Mouse (Mus musculus): ENCODE data around the gene Tfpi.
"Not testable (repeated sequence)": the region's sequence is repeated elsewhere in the genome, so short reads cannot be mapped to it uniquely, and the experiment has no call there.

DNA sequence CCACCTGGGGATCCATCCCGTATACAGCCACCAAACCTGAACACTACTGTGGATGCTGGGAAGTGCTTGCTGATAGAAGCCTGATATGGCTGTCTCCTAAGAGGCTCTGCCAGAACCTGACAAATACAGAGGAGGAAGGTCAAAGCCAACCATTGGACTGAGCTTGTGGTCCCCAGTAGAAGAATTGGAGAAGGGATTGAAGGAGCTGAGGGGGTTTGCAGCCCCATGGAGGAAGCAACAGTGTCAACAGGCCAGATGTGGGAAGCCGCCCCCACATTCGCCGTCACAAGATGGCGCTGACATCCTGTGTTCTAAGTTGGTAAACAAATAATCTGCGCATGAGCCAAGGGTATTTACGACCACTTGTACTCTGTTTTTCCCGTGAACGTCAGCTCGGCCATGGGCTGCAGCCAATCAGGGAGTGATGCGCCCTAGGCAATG, 28.4 kb upstream of the Tfpi start:
- not testable (repeated sequence) for TF ChIP-seq CTCF (IDR thresholded peaks at IDR 0.05; ENCODE audit: control insufficient read depth, insufficient read depth, insufficient read length); MAX (IDR thresholded peaks at IDR 0.05)
